Mouse (Mus musculus) c-Kit-positive CD71-negative TER-119-negative erythroid progenitor cells, embryonic 14.5 days (primary cell): ENCODE data around the gene Zfp292.

ENCODE experiments used
- DNase-seq: peaks from one replicate; pipeline ENCODE4 v3.0.0-alpha.2; 2013; ENCODE audit warnings: low read depth

Gene Zfp292

GRCm38 (mm10) chr4:34882291-34882769, 430 bp downstream of the Zfp292 start:
- DNase-seq = no peak

- no peak for DNase-seq
These were observed 909 bp downstream of the Zfp292 start for GRCm38 (mm10) chr4:34881851-34882250.

GRCm38 (mm10) chr4:34880921-34881650, 1.7 kb downstream of the Zfp292 start:
- no peak for DNase-seq

GRCm38 (mm10) chr4:34874234-34874633, 8.5 kb downstream of the Zfp292 start:
- DNase-seq = no peak

GRCm38 (mm10) chr4:34872896-34873495, 9.8 kb downstream of the Zfp292 start:
- no peak for DNase-seq

GRCm38 (mm10) chr4:34869813-34870212, 12.9 kb downstream of the Zfp292 start:
- DNase-seq = no peak

GRCm38 (mm10) chr4:34861438-34861837, 21.3 kb downstream of the Zfp292 start:
- DNase-seq = no peak

- no peak for DNase-seq
These were observed 23.3 kb downstream of the Zfp292 start for GRCm38 (mm10) chr4:34859416-34859815.

- no peak for DNase-seq
These were observed 23.9 kb downstream of the Zfp292 start for GRCm38 (mm10) chr4:34858903-34859302.

- no peak for DNase-seq
These were observed 26.8 kb downstream of the Zfp292 start for GRCm38 (mm10) chr4:34855966-34856365.

- no peak for DNase-seq
These were observed 30.7 kb downstream of the Zfp292 start for GRCm38 (mm10) chr4:34852051-34852450.

GRCm38 (mm10) chr4:34850156-34850555, 32.6 kb downstream of the Zfp292 start:
- DNase-seq = no peak

GRCm38 (mm10) chr4:34847679-34848309, 35.0 kb downstream of the Zfp292 start:
- no peak for DNase-seq

GRCm38 (mm10) chr4:34843839-34844238, 38.9 kb downstream of the Zfp292 start:
- no peak for DNase-seq

- DNase-seq = no peak
These were observed 39.9 kb downstream of the Zfp292 start for GRCm38 (mm10) chr4:34842826-34843225.

- DNase-seq = no peak
These were observed 51.3 kb downstream of the Zfp292 start for GRCm38 (mm10) chr4:34831496-34831895.

- DNase-seq = no peak
These were observed 53.3 kb downstream of the Zfp292 start for GRCm38 (mm10) chr4:34829456-34829855.

GRCm38 (mm10) chr4:34823901-34824300, 58.9 kb downstream of the Zfp292 start:
- no peak for DNase-seq

- DNase-seq = no peak
These were observed 62.9 kb downstream of the Zfp292 start for GRCm38 (mm10) chr4:34819904-34820303.

GRCm38 (mm10) chr4:34801166-34802034, 81.4 kb downstream of the Zfp292 start:
- no peak for DNase-seq

GRCm38 (mm10) chr4:34798005-34798404, 84.8 kb downstream of the Zfp292 start:
- DNase-seq = no peak
